Mouse (Mus musculus): ENCODE measurements at regions not wholly inside any gene's neighbourhood (a gene's known extent, or its start where the extent isn't known, plus 50 kb on each side); places are given as distances from the start of the nearest gene placed in this dataset.
"Not testable (repeated sequence)": the region's sequence is repeated elsewhere in the genome, so short reads cannot be mapped to it uniquely, and the experiment has no call there.

GRCm38 (mm10) chr10:11746959-11747358, 403.8 kb downstream of the Epm2a start:
- ATAC-seq (no peak), DNase-seq (no peak)
- H3K9ac ChIP-seq = no peak overlapping the region
- no peaks in the 10 kb centered on the region for H3K9me3 ChIP-seq (ENCODE audit: low read length)
- no peak for TF ChIP-seq CTCF (IDR thresholded peaks at IDR 0.05; ENCODE audit: low read depth)
- H3K4me2 ChIP-seq (ENCODE audit: low read depth) = no peak overlapping the region
- H3K4me1 ChIP-seq (ENCODE audit: insufficient read depth) = no peaks in the 10 kb centered on the region
- no peaks in the 10 kb centered on the region for H3K27me3 ChIP-seq (ENCODE audit: insufficient read depth, low read length)
- no peak overlapping the region for H3K27ac ChIP-seq (ENCODE audit: low read depth, low read length)
- no peaks in the 10 kb centered on the region for H3K36me3 ChIP-seq (ENCODE audit: insufficient read depth)
- H3K4me3 ChIP-seq (ENCODE audit: low read depth, low read length) = no peak overlapping the region

- no peak overlapping the region for H3K4me3 ChIP-seq (ENCODE audit: low read depth, low read length)
- H3K9ac ChIP-seq = no peak overlapping the region
- no peaks in the 10 kb centered on the region for H3K9me3 ChIP-seq (ENCODE audit: low read length)
- WGBS = 52% methylated on average over 5 of the region's 5 CpGs
- no peaks in the 10 kb centered on the region for H3K4me1 ChIP-seq (ENCODE audit: insufficient read depth)
- no peak for TF ChIP-seq CTCF (IDR thresholded peaks at IDR 0.05; ENCODE audit: low read depth)
- H3K27me3 ChIP-seq (ENCODE audit: insufficient read depth, low read length) = no peaks in the 10 kb centered on the region
- ATAC-seq = no peak
- H3K4me2 ChIP-seq (ENCODE audit: low read depth) = no peak overlapping the region
- no peak for DNase-seq
- no peaks in the 10 kb centered on the region for H3K36me3 ChIP-seq (ENCODE audit: insufficient read depth)
- no peak overlapping the region for H3K27ac ChIP-seq (ENCODE audit: low read depth, low read length)
These were observed 412.0 kb downstream of the Epm2a start for GRCm38 (mm10) chr10:11755105-11755730.

GRCm38 (mm10) chr10:11777894-11778293, 434.7 kb downstream of the Epm2a start:
- Histone ChIP-seq H3K27ac (ENCODE audit: low read depth, low read length) (no peak overlapping the region), H3K4me3 (ENCODE audit: low read depth, low read length) (no peak overlapping the region), H3K27me3 (ENCODE audit: insufficient read depth, low read length) (no peaks in the 10 kb centered on the region), H3K9ac (no peak overlapping the region), H3K4me2 (ENCODE audit: low read depth) (no peak overlapping the region), H3K36me3 (ENCODE audit: insufficient read depth) (no peaks in the 10 kb centered on the region), H3K9me3 (ENCODE audit: low read length) (no peaks in the 10 kb centered on the region), H3K4me1 (ENCODE audit: insufficient read depth) (no peaks in the 10 kb centered on the region)
- no peak for TF ChIP-seq CTCF (IDR thresholded peaks at IDR 0.05; ENCODE audit: low read depth)
- whole genome bisulfite sequencing = 75% methylated on average over 6 of the region's 6 CpGs
- ATAC-seq (no peak; the same call in 1 of the 2 replicates), DNase-seq (no peak)

DNA sequence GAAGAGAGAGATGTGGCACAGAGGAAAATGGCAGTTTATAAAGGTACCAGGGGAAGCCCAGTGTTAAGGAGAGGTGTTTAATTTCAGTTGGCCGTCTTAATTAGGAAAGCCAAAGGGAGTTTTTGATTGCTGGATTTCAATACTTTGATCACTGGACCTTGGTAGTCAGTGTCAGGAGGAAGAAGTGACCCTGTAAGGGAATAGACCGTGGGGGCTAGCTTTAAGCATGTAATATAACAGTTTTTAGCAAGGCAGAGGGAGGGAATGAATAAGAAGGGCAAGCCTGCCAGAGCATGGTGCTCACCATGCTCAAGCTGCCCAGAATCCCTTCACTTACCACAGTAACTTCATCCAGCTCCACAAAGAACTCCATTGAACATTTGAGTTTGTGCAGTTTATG, 437.1 kb downstream of the Epm2a start:
- no peaks in the 10 kb centered on the region for H3K27me3 ChIP-seq (ENCODE audit: insufficient read depth, low read length)

DNA sequence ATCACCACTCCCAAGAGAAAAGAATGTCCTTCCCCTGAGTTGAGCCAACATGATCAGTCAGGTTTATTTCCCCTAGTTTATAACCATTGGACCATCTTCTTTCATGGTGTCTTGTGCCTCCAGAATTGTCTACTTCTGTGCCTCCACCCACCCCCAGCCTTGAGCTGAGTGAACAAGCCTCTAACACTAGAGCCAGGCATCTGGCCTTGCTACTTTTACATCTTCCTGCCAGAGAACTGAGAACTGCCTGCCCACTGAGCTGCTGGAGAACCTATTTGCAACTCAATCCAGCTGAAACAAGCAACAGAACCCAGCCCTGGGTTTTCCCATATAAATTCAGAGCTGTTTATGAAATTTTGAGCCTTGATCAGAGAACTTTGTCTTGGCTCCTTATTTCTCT, 444.0 kb downstream of the Epm2a start:
- Histone ChIP-seq H3K27me3 (ENCODE audit: insufficient read depth, low read length) (no peaks in the 10 kb centered on the region), H3K9ac (no peak overlapping the region)

More for the DNA sequence above, 437.1 kb downstream of the Epm2a start:
- Histone ChIP-seq H3K36me3 (ENCODE audit: insufficient read depth) (no peaks in the 10 kb centered on the region), H3K4me3 (ENCODE audit: low read depth, low read length) (no peak overlapping the region), H3K9ac (no peak overlapping the region), H3K9me3 (ENCODE audit: low read length) (no peaks in the 10 kb centered on the region), H3K27ac (ENCODE audit: low read depth, low read length) (no peak overlapping the region), H3K4me1 (ENCODE audit: insufficient read depth) (no peaks in the 10 kb centered on the region), H3K4me2 (ENCODE audit: low read depth) (no peak overlapping the region)
- ATAC-seq (no peak), DNase-seq (no peak)
- WGBS = 77% methylated on average over 2 of the region's 2 CpGs
- no peak for TF ChIP-seq CTCF (IDR thresholded peaks at IDR 0.05; ENCODE audit: low read depth)

DNA sequence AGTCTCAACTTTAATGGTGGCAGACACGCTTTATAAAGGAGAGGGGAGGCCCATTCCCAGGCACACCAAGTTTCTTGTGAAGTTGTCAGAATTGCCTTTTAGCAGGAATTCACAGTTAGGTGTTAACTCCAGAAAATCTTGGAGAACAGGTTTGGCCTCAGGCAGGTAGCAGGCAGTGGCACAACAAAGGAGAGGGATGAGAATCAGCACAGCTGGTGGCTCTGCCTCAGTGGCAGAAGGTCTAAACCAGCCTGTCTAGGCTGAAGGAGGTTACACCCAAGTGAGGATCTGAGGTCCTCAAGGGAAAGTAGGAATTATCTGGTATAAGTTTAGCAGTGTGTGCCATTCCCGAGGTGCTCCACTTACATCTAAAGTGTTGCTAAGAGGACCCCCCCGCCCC, 456.3 kb downstream of the Epm2a start:
- Histone ChIP-seq H3K27ac (ENCODE audit: low read depth, low read length) (no peak overlapping the region), H3K9me3 (ENCODE audit: low read length) (no peaks in the 10 kb centered on the region), H3K4me2 (ENCODE audit: low read depth) (no peak overlapping the region), H3K27me3 (ENCODE audit: insufficient read depth, low read length) (no peaks in the 10 kb centered on the region), H3K9ac (no peak overlapping the region), H3K4me3 (ENCODE audit: low read depth, low read length) (no peak overlapping the region), H3K4me1 (ENCODE audit: insufficient read depth) (no peaks in the 10 kb centered on the region), H3K36me3 (ENCODE audit: insufficient read depth) (no peaks in the 10 kb centered on the region)
- WGBS = 94% methylated on average over 3 of the region's 3 CpGs
- ATAC-seq (no peak), DNase-seq (no peak)
- TF ChIP-seq CTCF (IDR thresholded peaks at IDR 0.05; ENCODE audit: low read depth) = no peak

More for the DNA sequence above, 444.0 kb downstream of the Epm2a start:
- Histone ChIP-seq H3K4me1 (ENCODE audit: insufficient read depth) (no peaks in the 10 kb centered on the region), H3K4me2 (ENCODE audit: low read depth) (no peak overlapping the region), H3K27ac (ENCODE audit: low read depth, low read length) (no peak overlapping the region), H3K9me3 (ENCODE audit: low read length) (no peaks in the 10 kb centered on the region), H3K36me3 (ENCODE audit: insufficient read depth) (no peaks in the 10 kb centered on the region), H3K4me3 (ENCODE audit: low read depth, low read length) (no peak overlapping the region)
- DNase-seq (no peak), ATAC-seq (no peak)
- no peak for TF ChIP-seq CTCF (IDR thresholded peaks at IDR 0.05; ENCODE audit: low read depth)

GRCm38 (mm10) chr10:11801372-11802230, 458.4 kb downstream of the Epm2a start:
- H3K4me1 ChIP-seq (ENCODE audit: insufficient read depth); H3K4me3 ChIP-seq (ENCODE audit: low read depth, low read length); DNase-seq; H3K4me2 ChIP-seq (ENCODE audit: low read depth); H3K27ac ChIP-seq (ENCODE audit: low read depth, low read length); H3K36me3 ChIP-seq (ENCODE audit: insufficient read depth); H3K9ac ChIP-seq; H3K27me3 ChIP-seq (ENCODE audit: insufficient read depth, low read length); ATAC-seq; H3K9me3 ChIP-seq (ENCODE audit: low read length): not testable (repeated sequence)
- WGBS = 59% methylated on average over 13 of the region's 13 CpGs
